Mouse (Mus musculus): ENCODE data around the gene Fhl3.
A peak's percentile ranks its signal among the peaks of the same experiment; 100 is the strongest.

The Fhl3 gene

DNA sequence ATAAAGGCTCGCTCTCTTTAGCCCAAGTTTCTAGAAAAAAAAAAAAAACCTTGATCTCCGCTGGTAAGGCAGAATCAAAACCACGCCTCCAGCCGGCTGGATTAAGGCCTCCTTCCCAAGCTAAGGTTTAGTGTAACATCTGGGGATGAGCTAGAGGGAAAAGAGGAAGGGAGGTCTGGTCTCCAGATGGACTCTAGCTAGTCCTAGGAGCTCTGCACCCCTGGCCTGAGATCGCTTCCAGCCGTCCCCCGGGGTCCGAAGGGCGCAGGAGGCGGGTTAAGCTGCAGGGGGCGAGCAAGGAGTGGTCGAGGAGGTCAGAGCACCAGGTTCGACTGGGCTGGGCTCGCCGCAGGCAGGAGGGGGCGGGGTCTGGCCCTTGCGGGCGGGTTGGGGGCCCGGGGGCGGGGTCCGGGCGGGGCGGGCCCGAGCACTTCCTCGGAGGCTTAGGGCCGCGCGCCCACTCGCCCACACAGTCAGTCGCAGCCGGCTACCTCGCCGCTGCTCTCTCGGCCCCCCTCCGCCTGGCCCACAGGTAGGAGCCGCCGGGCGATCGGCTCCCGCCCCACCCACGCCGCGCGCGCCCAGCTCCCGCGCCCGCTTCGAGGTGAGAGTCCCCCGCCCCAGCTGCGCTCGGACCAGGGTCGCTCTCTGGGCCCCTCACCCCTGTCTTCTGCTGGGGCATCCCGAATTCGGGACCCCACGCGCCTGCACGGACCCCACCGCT is at the start of gene Fhl3:
TSS of gene Fhl3 (plus strand) at position 454 of the 724 bp plus-strand sequence.
- peak; percentile 77 for DNase-seq (ENCODE audit: low read depth, low spot score)

GRCm38 (mm10) chr4:124652886-124653285 is 47.6 kb upstream of the Fhl3 start:
- DNase-seq (ENCODE audit: low read depth, low spot score) = no peak

GRCm38 (mm10) chr4:124656518-124656853 is 44.0 kb upstream of the Fhl3 start, which contains the start of gene Pou3f1:
TSS of gene Pou3f1 (plus strand) at chr4:124656807.
- no peak for DNase-seq (ENCODE audit: low read depth, low spot score)

DNA sequence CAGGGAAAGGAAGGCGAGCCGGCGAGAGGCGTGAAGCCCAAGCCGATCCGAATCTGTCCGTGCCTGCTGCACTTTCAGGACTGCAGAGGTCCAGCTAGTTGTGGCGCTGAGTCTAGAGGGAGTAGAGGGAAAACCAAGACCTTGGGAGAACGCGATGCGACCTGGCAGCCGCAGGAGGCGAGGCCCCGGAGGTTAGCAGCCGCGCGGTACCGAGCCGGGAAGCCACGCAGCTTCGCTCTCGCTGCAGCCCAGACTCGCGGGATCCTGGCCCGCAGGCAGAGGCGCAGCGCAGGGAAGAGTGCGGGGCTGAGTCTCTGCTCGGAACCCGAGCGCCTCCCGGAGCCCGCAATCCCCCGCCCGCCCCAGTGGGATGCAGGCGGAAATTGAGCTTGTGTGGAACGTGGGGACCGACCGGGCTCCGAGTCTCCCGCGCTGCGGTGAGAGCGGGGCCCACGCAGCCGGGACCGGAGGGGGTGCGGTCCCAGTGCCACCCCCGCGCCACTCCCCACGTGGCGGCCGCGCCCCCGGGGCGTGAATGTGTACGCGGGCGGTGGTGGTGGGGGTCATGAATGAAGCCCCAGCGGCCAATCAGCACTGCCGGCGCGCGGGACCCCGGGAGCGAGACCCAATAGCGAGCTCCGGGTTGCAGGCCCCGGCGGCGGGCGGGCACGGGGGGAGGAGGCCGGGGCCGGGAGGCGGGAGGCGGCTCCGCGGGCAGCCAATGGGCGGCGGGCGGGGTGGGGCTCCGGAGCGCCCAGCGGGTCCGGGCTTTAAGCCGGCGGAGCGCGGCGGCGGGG is 43.4 kb upstream of the Fhl3 start:
- peak; percentile 70 for DNase-seq (ENCODE audit: low read depth, low spot score)

GRCm38 (mm10) chr4:124657781-124658180 is 42.7 kb upstream of the Fhl3 start:
- DNase-seq (ENCODE audit: low read depth, low spot score) = peak; percentile 29

- no peak for DNase-seq (ENCODE audit: low read depth, low spot score)
These were observed 42.1 kb upstream of the Fhl3 start for GRCm38 (mm10) chr4:124658412-124658851.

DNA sequence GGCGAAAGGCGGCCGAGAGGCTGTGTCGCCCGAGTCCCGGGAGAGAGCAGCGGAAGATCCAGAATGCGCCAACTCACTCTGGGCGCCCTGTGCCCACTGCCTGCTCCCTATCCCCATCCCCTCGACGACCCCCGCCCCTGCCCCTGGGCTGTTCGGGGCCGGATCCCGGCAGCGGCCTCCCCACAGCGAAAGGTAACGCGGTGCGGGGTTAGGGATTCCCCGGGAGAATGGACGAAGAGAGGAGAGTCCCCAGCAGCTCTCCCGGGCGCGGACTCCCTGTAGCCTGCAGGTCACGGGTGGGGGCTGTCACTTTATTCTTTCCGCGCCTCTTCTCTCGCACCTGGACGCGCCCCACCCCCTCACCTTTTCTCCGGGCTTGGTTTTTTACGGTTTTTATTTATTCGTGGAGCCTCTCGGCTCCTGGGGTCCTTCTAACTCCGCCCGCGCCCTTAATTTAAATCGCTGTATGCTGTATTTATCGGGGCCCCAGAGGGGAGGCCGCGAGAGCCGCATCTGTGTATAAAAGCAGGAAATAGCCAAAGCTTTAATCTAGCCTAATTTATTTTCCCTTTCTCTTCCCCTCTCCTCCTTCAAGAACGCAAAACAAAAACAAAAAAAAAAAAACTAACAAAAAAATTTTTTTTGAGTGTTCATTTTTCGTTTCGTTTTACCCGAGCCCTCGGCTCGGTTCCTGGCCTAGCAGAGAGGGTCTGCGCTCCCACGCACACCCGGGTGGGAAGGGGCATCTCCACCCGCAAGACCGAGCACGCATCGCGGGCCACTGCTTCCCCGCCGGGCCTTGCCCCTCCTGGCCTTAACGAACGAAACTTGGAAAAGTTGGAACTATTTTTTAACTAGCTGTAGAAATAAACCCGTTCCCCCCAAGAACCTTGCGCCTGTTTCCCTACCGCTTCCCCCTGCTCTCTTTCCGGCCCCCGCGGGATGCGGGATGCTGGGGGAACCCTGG is 41.0 kb upstream of the Fhl3 start:
- no peak for DNase-seq (ENCODE audit: low read depth, low spot score)

GRCm38 (mm10) chr4:124660603-124661002 is 39.9 kb upstream of the Fhl3 start:
- no peak for DNase-seq (ENCODE audit: low read depth, low spot score)

DNA sequence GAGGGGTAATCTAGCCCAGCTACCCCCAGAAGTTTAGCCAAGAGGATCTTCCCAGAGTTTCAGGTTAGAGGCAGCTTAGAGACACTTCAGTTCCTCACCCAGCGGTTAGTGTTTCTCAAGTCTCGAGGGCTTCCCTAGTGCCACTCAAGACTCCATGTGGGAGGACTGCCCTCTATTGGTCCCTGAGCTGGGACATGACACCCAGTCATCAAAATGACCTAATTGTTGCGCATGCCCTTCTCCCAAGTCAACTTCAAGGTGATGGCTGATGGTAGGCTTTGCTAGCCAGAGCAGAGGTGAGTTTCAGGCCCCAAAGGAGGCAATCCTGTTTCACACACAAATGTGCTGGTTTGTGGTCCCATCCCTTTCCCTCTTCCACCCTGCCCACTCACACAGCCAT is 37.5 kb upstream of the Fhl3 start:
- no peak for DNase-seq (ENCODE audit: low read depth, low spot score)

DNA sequence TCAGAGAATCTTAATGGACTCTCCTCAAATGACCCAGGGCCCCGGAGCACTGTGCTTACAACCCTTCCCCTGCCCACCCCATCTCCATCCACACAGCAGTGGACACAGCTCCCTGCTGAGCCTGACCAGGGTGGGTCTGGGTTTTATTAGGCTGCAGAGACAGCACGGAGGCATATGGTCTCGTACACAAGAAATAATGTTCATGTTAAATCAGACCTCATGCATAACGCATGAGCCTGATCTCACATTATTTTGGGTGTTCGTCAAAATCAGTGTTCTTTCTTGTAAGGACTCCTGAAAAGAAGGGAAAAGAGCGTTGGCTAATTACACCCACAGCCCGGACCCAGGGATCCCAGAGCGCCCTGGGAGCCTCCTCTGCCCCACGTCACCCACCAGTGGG is 36.3 kb upstream of the Fhl3 start:
- no peak for DNase-seq (ENCODE audit: low read depth, low spot score)

DNA sequence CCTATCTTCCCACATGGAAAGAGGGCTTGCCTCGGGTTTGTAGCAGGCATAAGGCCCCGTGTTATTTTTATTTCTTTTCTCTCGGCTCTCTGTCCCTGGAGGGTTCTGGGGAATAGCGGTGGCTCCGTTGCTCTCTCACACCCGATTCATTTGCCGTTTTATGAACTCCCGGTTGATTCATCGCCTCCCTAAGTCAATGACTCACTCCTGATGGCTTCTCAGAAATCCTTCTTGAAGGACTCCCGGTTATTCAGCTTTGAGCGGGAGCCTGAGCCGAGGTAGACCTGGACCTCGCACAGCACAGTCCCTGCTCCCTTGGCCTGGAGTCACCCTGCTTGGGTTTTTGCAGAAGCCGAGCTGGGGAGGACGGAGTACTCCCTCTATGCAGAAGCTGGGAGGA is 35.9 kb upstream of the Fhl3 start:
- no peak for DNase-seq (ENCODE audit: low read depth, low spot score)

- DNase-seq (ENCODE audit: low read depth, low spot score) = no peak
These were observed 32.9 kb upstream of the Fhl3 start for GRCm38 (mm10) chr4:124667476-124668033.

GRCm38 (mm10) chr4:124668078-124668477 is 32.4 kb upstream of the Fhl3 start:
- no peak for DNase-seq (ENCODE audit: low read depth, low spot score)

DNA sequence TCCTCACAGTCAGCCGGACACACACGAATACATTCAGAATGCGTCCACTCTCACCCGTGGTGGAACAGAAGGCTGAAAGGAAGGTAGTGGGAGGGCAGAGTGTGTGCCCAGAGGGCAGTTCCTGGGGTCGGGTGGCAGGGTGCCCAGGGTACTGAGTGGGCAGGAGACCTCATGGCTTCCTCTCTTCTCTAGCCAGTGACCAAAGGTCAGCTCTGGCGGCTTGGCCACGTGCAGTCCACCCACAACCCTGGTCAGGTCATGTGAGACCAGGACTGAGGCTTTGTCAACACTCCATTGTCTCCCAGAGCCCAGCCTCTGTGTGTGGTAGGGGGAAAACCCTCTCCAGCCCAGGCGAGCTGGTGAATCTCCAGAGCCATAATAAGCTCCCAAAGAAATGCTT is 30.3 kb upstream of the Fhl3 start:
- DNase-seq (ENCODE audit: low read depth, low spot score) = no peak

- DNase-seq (ENCODE audit: low read depth, low spot score) = no peak
These were observed 28.9 kb upstream of the Fhl3 start for GRCm38 (mm10) chr4:124671583-124671982.

GRCm38 (mm10) chr4:124672347-124673320 is 27.9 kb upstream of the Fhl3 start:
- DNase-seq (ENCODE audit: low read depth, low spot score) = peak; percentile 29

- DNase-seq (ENCODE audit: low read depth, low spot score) = no peak
These were observed 26.0 kb upstream of the Fhl3 start for GRCm38 (mm10) chr4:124674334-124675032.

- DNase-seq (ENCODE audit: low read depth, low spot score) = peak; percentile 72
These were observed 25.5 kb upstream of the Fhl3 start for GRCm38 (mm10) chr4:124675037-124675436.

DNA sequence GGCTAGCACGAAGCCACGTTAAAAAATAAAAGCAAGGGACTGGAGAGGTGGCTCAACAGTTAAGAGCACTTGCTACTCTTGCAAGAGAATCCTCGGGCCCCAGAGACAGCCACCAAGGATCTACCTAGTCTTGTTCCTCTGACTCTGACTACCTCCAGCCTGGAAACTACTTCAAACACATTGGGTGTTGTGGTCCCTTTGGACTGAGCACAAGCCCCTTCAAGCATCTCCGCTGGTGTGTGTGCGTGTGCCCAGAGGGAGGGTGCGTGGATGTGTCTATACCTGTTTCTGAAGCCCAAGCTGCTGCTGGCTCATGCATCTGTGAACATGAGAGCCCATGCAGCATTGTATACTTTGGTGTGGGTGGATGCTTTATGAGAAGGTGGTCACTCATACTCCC is 24.5 kb upstream of the Fhl3 start:
- no peak for DNase-seq (ENCODE audit: low read depth, low spot score)

DNA sequence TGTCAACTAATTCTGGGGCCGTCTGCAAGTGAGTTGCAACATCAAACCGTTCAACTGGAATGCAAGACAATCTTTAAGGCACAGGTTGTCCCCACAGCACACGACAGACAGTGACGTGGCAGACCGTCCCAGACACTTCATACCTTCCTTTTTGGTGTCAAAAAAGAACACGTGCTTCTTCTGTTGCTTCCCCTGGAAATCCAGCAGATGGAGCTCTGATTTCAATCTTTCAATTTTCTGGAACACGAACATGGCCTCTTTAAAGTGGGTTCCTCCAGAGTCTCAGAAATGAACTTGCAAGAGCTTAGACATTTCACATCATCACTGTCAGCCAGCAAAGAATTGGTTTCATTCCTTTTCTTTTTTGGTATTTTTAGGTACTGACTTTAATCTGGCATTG is 18.2 kb upstream of the Fhl3 start:
- DNase-seq (ENCODE audit: low read depth, low spot score) = peak; percentile 54

Measured in CD4-positive helper T cell, adult 2 months (primary cell).